Mouse (Mus musculus) kidney, adult 9 months (tissue): ENCODE data around the gene Homer2.

ENCODE experiments used
- DNase-seq: peaks from one replicate; pipeline ENCODE4 v3.0.0; 2022

Homer2 gene

GRCm38 (mm10) chr7:81707471-81708140 is at the start of gene Homer2:
Gene Homer2, minus strand, starts transcription at chr7:81707527.
- no peak for DNase-seq

- DNase-seq = no peak
Observed at GRCm38 (mm10) chr7:81747956-81748355, 40.6 kb upstream of the Homer2 start.

GRCm38 (mm10) chr7:81744145-81744544 is 36.8 kb upstream of the Homer2 start:
- DNase-seq = peak; percentile 11

GRCm38 (mm10) chr7:81740010-81740409 is 32.7 kb upstream of the Homer2 start:
- no peak for DNase-seq

DNA sequence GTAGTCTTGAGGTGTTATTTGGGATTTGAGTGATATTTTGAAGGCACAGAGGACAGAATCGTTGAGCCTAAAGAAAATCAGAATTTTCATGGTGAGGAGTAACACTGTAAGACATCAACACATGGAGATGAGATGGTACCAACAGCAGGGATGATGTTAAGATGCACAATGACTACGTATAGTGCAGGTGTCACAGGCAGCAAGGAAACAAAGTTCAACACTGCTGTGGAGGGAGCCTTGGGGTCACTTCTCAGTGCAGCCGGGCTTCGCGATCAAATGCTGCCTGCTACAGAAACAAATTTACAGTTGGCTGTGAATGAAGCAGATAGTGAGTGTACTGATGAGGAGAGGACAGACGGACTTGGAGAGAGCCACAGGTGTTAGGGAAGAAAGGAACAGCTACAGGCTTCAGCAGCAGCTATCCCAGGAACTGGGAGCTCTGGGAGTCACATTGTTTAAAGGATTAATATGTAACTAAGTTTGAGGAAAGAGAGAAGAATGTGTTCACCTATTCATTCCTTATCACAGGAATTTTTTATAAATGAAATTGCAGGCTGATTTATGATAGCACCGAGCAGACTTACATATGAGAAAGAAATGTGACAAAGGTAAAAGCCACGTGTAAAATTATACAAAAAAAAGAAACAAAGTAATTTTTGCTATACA is 31.5 kb upstream of the Homer2 start:
- DNase-seq = no peak

GRCm38 (mm10) chr7:81735300-81736048 is 28.1 kb upstream of the Homer2 start:
- DNase-seq = no peak

- DNase-seq = no peak
Observed at GRCm38 (mm10) chr7:81732183-81733089, 25.1 kb upstream of the Homer2 start.

GRCm38 (mm10) chr7:81731181-81731651 is 23.9 kb upstream of the Homer2 start:
- DNase-seq = no peak

DNA sequence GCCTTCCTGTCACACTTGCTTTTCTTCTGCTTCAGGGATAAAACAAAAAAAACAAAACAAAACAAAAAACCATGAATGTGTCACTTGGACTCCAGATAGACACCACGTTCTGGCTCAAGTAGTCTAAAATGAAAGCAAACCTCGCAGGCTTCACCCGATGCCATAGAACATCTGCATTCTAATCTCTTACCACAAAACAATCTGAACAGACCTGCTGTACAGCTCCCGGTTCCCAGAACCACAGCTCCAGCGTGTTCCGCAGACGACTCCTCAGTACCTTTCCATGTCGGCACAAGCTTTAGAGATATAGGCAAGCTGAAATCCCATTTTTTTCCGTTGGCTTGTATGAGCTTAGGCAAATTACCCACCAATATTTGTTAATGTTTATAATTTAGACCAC is 22.5 kb upstream of the Homer2 start:
- DNase-seq = no peak

GRCm38 (mm10) chr7:81727716-81728115 is 20.4 kb upstream of the Homer2 start:
- no peak for DNase-seq

- no peak for DNase-seq
Observed at GRCm38 (mm10) chr7:81726728-81727005, 19.3 kb upstream of the Homer2 start.

DNA sequence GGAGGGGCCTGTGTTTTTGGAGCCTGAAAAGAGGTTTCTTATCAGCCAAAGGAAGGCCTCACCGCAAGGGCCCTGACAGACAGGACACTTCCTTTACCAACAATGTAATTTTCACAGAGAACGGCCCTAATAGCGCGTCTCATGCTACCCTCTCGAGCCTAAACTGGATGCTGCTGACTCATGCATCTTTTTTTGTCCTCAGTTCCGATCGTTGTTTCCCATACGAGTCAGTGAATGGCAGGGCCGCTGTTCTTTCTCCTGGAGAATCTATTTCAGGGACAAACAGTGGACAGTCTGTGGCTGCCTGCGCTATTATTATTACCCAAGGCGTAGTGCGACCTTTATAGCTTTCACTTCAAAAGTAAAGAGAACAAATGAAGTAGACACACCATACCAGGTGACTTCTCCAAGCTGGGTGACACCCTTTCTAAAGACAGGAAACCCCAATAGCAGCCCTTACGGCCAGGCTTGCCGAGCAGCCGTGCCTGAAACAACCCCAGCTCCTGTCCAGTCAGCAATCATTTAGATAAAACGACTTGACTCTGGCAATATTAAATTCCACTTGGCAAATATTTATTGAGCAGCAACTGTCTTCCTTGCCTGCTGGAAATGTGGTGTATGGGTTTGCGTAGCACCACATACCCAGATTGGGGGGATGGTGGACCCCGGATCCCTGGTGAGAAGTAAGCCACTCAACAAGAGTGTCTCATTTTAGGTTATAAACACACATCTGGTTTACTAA is 18.8 kb upstream of the Homer2 start:
- DNase-seq = no peak

DNA sequence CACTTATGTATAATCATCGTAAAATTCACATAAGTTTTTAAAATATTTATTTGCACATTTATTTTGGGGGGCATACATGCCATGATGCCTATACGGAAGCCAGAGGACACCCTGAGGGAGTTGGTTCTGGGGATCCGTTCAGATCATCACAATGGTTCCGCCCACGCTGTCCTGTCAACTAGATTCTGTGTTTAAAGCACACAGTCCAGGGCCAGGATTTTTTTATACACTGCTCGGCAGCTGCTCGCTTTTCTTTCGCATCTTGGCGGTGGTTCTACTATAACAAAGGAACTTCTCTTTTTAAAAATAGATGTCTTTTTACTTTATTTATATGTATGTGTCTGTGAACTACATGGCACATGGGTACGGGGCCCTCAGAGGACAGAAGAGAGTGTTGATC is 16.5 kb upstream of the Homer2 start:
- DNase-seq = no peak

- DNase-seq = no peak
Observed at GRCm38 (mm10) chr7:81721271-81721670, 13.9 kb upstream of the Homer2 start.

DNA sequence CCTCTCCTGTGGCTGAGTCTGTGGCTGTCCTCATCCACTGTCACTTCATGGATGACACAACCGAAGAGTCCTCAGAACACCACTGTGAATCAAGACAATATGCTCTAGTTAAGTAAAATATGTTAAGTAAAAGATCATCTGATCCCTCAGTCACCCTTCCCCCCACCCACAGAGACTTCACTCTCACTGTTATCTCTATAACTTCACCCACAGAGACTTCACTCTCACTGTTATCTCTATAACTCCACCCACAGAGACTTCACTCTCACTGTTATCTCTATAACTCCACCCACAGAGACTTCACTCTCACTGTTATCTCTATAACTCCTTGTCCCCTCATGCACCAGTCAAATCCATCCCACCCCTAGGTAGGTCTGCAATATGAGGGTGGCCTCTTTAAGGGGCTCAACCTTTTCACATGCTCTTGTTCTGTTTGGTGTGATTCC is 11.9 kb upstream of the Homer2 start:
- no peak for DNase-seq

DNA sequence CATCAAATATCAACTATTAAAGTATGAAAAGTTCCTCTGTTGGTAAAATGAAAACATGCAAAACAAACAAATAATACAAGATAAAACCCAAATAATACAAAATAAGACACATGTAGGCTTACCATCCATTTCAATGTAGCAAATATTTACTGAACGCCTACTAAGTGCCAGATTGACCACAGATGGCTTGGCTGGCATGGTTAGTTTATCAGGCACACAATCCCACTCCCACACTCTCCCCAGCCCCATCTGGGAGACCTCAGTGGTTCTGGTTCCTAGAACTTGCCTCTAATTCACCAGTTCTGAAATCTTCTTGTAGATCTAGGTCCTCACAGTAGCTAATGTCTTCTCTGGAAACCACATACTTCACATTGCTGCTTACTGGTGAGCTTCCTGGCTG is 11.3 kb upstream of the Homer2 start:
- no peak for DNase-seq

DNA sequence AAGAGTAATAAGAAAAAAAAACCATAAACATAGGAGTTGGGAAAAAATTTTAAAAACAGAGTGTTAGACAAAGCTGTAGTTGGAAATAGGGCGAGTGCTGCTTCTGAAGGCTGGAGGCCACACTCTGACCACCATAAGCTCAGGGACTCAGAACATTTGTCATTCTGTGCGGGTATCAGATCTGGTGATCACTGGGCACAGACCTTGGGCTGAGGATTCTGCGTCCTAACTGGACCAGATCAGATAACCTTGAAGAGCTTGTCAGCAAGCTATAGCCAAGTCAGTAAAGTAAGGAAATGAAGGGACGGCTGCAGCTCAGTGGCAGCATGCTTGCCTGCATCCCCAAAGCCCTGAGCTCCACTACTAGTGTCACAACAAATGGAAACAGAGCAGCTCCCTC is 2.8 kb upstream of the Homer2 start:
- no peak for DNase-seq

DNA sequence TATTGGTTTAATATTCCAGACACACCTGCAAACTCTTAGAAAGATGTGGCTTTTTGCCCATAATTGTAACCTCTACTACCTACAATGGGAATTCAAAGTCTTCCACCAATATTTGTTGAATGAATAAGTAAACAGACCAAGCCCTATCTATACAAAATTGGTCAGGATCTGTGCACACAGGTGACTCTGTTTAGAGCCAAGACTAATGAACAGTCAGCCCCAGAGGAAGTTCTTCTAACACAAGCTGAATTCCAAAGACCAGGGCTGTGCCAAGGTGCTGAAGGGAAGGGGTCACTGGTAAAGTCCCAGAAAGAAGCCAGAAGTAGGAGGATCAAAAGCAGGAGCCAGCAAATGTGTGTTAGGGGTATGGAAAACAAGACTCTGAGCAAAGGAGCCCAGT is 838 bp upstream of the Homer2 start:
- DNase-seq = no peak

GRCm38 (mm10) chr7:81706416-81707391 is 623 bp downstream of the Homer2 start:
- DNase-seq = peak; percentile 3

DNA sequence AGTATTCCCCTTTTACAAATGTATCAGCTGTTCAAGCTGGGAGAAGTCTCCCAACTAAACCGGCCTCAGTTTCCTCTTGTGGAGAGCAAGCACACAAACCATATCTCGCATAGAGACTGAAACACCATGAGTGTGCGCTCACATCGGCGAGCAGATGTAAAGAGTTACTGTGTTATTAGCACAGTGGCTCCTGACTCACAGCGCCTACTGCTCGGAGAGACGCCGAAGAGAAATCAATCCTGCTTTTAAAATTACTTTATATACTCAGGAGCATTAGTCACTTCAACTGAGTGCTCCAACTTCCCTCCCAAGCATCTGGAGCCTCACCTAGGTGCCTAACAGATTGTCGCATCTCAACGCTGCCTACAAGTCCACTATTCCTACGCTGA is 1.3 kb downstream of the Homer2 start:
- DNase-seq = no peak

GRCm38 (mm10) chr7:81698357-81698756 is 9.0 kb downstream of the Homer2 start:
- DNase-seq = no peak
